Mouse (Mus musculus) embryonic facial prominence, embryonic 14.5 days (tissue): ENCODE data around the gene Def8. TPM values are rescaled to one million over a fixed set of nuclear protein-coding genes. Genes with fewer than 3 reads are reported as not detected.
"Not testable (repeated sequence)": the region's sequence is repeated elsewhere in the genome, so short reads cannot be mapped to it uniquely, and the experiment has no call there.

Experiments used
- ATAC-seq: fragments of 200-750 bp; cut with Nextera tagmentation; 2 replicates; pipeline ENCODE4 v1.8.0; 2017; ENCODE audit warnings: low read depth, moderate number of reproducible peaks, moderate TSS enrichment
- DNase-seq: peaks from one replicate; pipeline ENCODE4 v3.0.0-alpha.2; 2015; ENCODE audit warnings: low spot score
- H3K27ac ChIP-seq: fragments of 300-500 bp; sonication (generic); replicated peaks from 2 replicates; pipeline ENCODE4 v1.5.1; 2014; ENCODE audit warnings: low read depth, mild to moderate bottlenecking, low read length, moderate library complexity
- H3K27me3 ChIP-seq: fragments of 300-500 bp; sonication (generic); replicated peaks from 2 replicates; pipeline ENCODE4 v1.6.1; 2014; ENCODE audit warnings: low read length; ENCODE audit not compliant: control insufficient read depth, insufficient read depth
- H3K36me3 ChIP-seq: fragments of 300-500 bp; sonication (generic); 2 replicates; pipeline ENCODE4 v1.6.1; 2014; ENCODE audit warnings: low read length, mixed read lengths; ENCODE audit not compliant: control insufficient read depth, insufficient read depth
- H3K4me1 ChIP-seq: fragments of 300-500 bp; sonication (generic); 2 replicates; pipeline ENCODE4 v1.6.1; 2014; ENCODE audit warnings: antibody characterized with exemption, low read length; ENCODE audit not compliant: control insufficient read depth, insufficient read depth
- H3K4me2 ChIP-seq: fragments of 300-500 bp; sonication (generic); 2 replicates; pipeline ENCODE4 v1.6.1; 2014; ENCODE audit warnings: low read depth, mild to moderate bottlenecking, low read length, moderate library complexity, mixed read lengths
- H3K4me3 ChIP-seq: fragments of 300-500 bp; sonication (generic); 2 replicates; pipeline ENCODE4 v1.5.1; 2014; ENCODE audit warnings: low read depth, mild to moderate bottlenecking, low read length
- H3K9ac ChIP-seq: fragments of 300-500 bp; sonication (generic); 2 replicates; pipeline ENCODE4 v1.6.1; 2014; ENCODE audit warnings: low read depth, mild to moderate bottlenecking, low read length, moderate library complexity, mixed read lengths
- H3K9me3 ChIP-seq: fragments of 300-500 bp; sonication (generic); 2 replicates; pipeline ENCODE4 v1.6.1; 2016; ENCODE audit warnings: low read length; ENCODE audit not compliant: control insufficient read depth
- WGBS: fragments of 180-500 bp; shearing (Covaris S2); extraction: QIAGEN DNeasy Blood & Tissue Kit; methylation state at CpG from one replicate; pipeline ENCODE4 v1.1.7; 2014; 5-methylcytosine and 5-hydroxymethylcytosine counted together
- polyA plus RNA-seq: library from polyadenylated mRNA; unstranded; fragments of >200 nt; fragmentation: Nextera tagmentation; extraction: Ambion mirVana; gene quantifications from 2 replicates; pipeline ENCODE4 v1.2.1, GENCODE M21; 2014

Def8 gene
- polyA plus RNA-seq, 1 experiment from 2014 or later: 34.1 TPM

DNA sequence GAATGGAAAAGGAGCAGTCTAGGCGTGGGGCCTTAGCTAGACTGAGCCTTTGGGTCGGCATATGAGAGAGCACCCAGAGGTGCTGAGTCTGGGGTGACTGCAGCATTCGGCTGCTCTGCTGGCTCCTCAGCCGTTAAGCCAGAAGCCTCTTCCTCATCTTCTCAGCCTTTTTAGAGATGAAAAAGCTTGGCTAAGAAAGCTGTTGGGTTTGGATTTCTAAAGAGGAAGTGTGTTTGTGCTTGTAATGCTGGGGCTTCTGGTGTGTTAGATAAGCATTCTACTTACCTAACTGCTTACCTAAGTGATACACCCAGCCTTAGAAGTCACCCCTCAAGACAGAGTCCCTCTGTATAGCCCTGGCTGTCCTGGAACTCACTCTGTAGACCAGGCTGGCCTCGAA, 27.5 kb downstream of the Def8 start:
- no peaks in the 10 kb centered on the region for H3K9me3 ChIP-seq
- no peak for ATAC-seq
- no peaks in the 10 kb centered on the region for H3K4me1 ChIP-seq
- H3K9ac ChIP-seq: no peak overlapping the region
- H3K4me3 ChIP-seq: no peak overlapping the region
- peaks cover 57% of the 10 kb centered on the region for H3K36me3 ChIP-seq
- no peaks in the 10 kb centered on the region for H3K27me3 ChIP-seq
- 92% methylated on average over 5 of the region's 5 CpGs for WGBS
- H3K4me2 ChIP-seq: no peak overlapping the region
- DNase-seq: no peak
- H3K27ac ChIP-seq: no peak overlapping the region

- H3K27ac ChIP-seq, H3K9ac ChIP-seq, H3K9me3 ChIP-seq, DNase-seq, H3K4me1 ChIP-seq, H3K27me3 ChIP-seq, H3K4me2 ChIP-seq, H3K4me3 ChIP-seq, ATAC-seq: not testable (repeated sequence)
- H3K36me3 ChIP-seq: peaks cover 66% of the 10 kb centered on the region
- 95% methylated on average over 12 of the region's 12 CpGs for WGBS
These were observed 28.4 kb downstream of the Def8 start for GRCm38 (mm10) chr8:123451747-123452146.

- peaks cover 70% of the 10 kb centered on the region for H3K36me3 ChIP-seq
- no peak overlapping the region for H3K4me3 ChIP-seq
- no peak overlapping the region for H3K9ac ChIP-seq
- no peaks in the 10 kb centered on the region for H3K4me1 ChIP-seq
- DNase-seq: no peak
- WGBS: 82% methylated on average over 4 of the region's 4 CpGs
- H3K4me2 ChIP-seq: no peak overlapping the region
- no peaks in the 10 kb centered on the region for H3K9me3 ChIP-seq
- ATAC-seq: no peak
- H3K27ac ChIP-seq: no peak overlapping the region
- H3K27me3 ChIP-seq: no peaks in the 10 kb centered on the region
These were observed 28.8 kb downstream of the Def8 start for GRCm38 (mm10) chr8:123452149-123452548.

- Histone ChIP-seq H3K36me3 (peaks cover 80% of the 10 kb centered on the region), H3K27me3 (no peaks in the 10 kb centered on the region)
These were observed 30.0 kb downstream of the Def8 start for GRCm38 (mm10) chr8:123453291-123453690.

GRCm38 (mm10) chr8:123453951-123454350, 30.6 kb downstream of the Def8 start:
- Histone ChIP-seq H3K9ac (no peak overlapping the region), H3K4me2 (no peak overlapping the region), H3K36me3 (peaks cover 82% of the 10 kb centered on the region), H3K9me3 (no peaks in the 10 kb centered on the region), H3K4me3 (no peak overlapping the region), H3K27me3 (no peaks in the 10 kb centered on the region), H3K27ac (no peak overlapping the region), H3K4me1 (no peaks in the 10 kb centered on the region)
- ATAC-seq (no peak), DNase-seq (peak; percentile 31)
- 82% methylated on average over 5 of the region's 5 CpGs for WGBS

More at GRCm38 (mm10) chr8:123453291-123453690, 30.0 kb downstream of the Def8 start:
- ATAC-seq (no peak), DNase-seq (no peak)
- no peak overlapping the region for H3K9ac ChIP-seq
- no peaks in the 10 kb centered on the region for H3K4me1 ChIP-seq
- no peak overlapping the region for H3K27ac ChIP-seq
- no peaks in the 10 kb centered on the region for H3K9me3 ChIP-seq
- no peak overlapping the region for H3K4me3 ChIP-seq
- 86% methylated on average over 7 of the region's 7 CpGs for WGBS
- H3K4me2 ChIP-seq: no peak overlapping the region

GRCm38 (mm10) chr8:123454559-123454958, 31.2 kb downstream of the Def8 start:
- ATAC-seq (no peak), DNase-seq (no peak)
- Histone ChIP-seq H3K9ac (no peak overlapping the region), H3K4me2 (no peak overlapping the region), H3K27ac (no peak overlapping the region), H3K27me3 (no peaks in the 10 kb centered on the region), H3K4me1 (no peaks in the 10 kb centered on the region), H3K4me3 (no peak overlapping the region), H3K36me3 (peaks cover 82% of the 10 kb centered on the region), H3K9me3 (no peaks in the 10 kb centered on the region)
- WGBS: 93% methylated on average over 6 of the region's 6 CpGs

GRCm38 (mm10) chr8:123463651-123464050, 40.3 kb downstream of the Def8 start:
- H3K4me3 ChIP-seq: no peak overlapping the region
- WGBS: 80% methylated on average over 4 of the region's 4 CpGs
- DNase-seq (no peak), ATAC-seq (no peak)
- no peak overlapping the region for H3K27ac ChIP-seq
- no peak overlapping the region for H3K4me2 ChIP-seq
- H3K36me3 ChIP-seq: peaks cover 45% of the 10 kb centered on the region
- H3K4me1 ChIP-seq: no peaks in the 10 kb centered on the region
- no peaks in the 10 kb centered on the region for H3K27me3 ChIP-seq
- H3K9ac ChIP-seq: no peak overlapping the region
- no peaks in the 10 kb centered on the region for H3K9me3 ChIP-seq

- Histone ChIP-seq H3K27me3 (no peaks in the 10 kb centered on the region), H3K4me1 (no peaks in the 10 kb centered on the region), H3K27ac (no peak overlapping the region), H3K4me2 (no peak overlapping the region), H3K4me3 (no peak overlapping the region), H3K9me3 (no peaks in the 10 kb centered on the region), H3K9ac (no peak overlapping the region), H3K36me3 (0 out of 2 replicates have a peak, but pooled peaks cover 8% of the 10 kb centered on the region)
- DNase-seq (no peak), ATAC-seq (no peak)
- 69% methylated on average over 3 of the region's 3 CpGs for WGBS
These were observed 44.1 kb downstream of the Def8 start for GRCm38 (mm10) chr8:123467476-123467875.

DNA sequence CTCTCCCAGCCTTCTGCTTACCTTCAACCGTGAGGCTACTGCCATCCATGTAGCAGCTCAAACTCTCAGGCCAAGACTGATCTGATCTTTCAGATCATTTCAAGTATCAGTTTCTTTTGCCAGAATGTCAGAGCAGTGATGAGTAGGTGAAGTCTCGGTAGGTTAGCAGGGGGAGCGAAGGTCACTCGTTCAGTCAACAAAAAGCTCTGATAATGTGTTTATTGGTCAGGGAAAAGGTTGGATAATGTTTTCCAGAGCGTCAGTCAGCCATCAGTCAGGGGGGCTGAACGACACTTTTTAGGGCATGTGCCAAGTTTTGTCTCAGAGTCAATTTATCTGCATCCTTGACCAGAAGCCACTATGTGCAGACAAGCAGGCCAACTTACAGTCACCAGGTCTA, 49.7 kb downstream of the Def8 start:
- not testable (repeated sequence) for ATAC-seq, DNase-seq, H3K9me3 ChIP-seq, H3K27ac ChIP-seq, H3K27me3 ChIP-seq, H3K36me3 ChIP-seq, H3K4me1 ChIP-seq, H3K4me2 ChIP-seq, H3K4me3 ChIP-seq, H3K9ac ChIP-seq
- WGBS: 71% methylated on average over 6 of the region's 6 CpGs
